Mouse (Mus musculus) megakaryocyte, embryonic 14.5 days (primary cell): ENCODE data around the gene Atp5mpl.

Experiments
- FLI1 ChIP-seq: IDR thresholded peaks from 2 replicates; pipeline ENCODE4 v1.6.1; 2012; ENCODE audit warnings: low read length, inconsistent platforms, mixed read lengths
- GATA1 ChIP-seq: IDR thresholded peaks from 3 replicates; pipeline ENCODE4 v1.6.1; 2012; ENCODE audit warnings: mixed read lengths, low read length, inconsistent platforms, borderline replicate concordance

DNA sequence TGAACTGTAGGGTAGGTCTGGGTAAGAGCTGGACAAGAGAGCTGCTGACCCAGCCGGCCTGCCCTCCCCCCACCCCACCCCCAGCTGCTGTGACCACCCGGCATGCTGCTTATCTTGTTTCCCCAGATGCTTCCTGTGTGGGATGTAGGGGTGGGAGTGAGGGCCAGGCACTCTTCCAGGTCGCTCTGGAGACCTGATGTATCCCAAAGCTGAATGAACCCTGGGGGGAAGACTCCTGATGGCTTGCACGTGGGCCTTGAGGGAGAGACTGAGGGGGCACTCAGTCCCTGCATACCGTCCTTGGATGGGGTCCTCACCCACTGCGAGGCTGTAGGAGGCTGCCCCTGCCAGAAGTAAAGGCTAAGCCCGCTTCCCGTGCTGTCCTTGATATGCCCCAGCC, 21.7 kb downstream of the Atp5mpl start:
- TF ChIP-seq GATA1 (no peak; the same call in 2 of the 3 replicates), FLI1 (peak; percentile 80)
